Mouse (Mus musculus) cerebellum, adult 2 months (tissue): Measurements from ENCODE around the gene Sik3.

ENCODE experiments used
- CTCF ChIP-seq: fragments of 200-500 bp; IDR thresholded peaks from 2 replicates; pipeline ENCODE4 v1.5.1; 2011; ENCODE audit warnings: low read depth, mild to moderate bottlenecking, control low read depth, low read length, moderate library complexity, borderline replicate concordance; ENCODE audit not compliant: insufficient read depth
- POLR2A ChIP-seq: fragments of 200-500 bp; IDR thresholded peaks from 2 replicates; pipeline ENCODE4 v1.6.1; 2011; ENCODE audit warnings: low read length, control low read depth, borderline replicate concordance; ENCODE audit not compliant: insufficient read depth

GRCm38 (mm10) chr9:46151704-46152040 lies 139.1 kb downstream of the Sik3 start:
- TF ChIP-seq CTCF: no peak
- TF ChIP-seq POLR2A: no peak
